Mouse (Mus musculus) megakaryocyte, embryonic 14.5 days (primary cell): ENCODE measurements around the gene Mmp24. TPM values are rescaled to one million over a fixed set of nuclear protein-coding genes. Genes with fewer than 3 reads are reported as not detected.

Experiments used
- H3K27me3 ChIP-seq: replicated peaks from 2 replicates; pipeline ENCODE3; 2012; ENCODE audit warnings: inconsistent platforms
- H3K36me3 ChIP-seq: replicated peaks from 2 replicates; pipeline ENCODE3; 2012; ENCODE audit warnings: low read length, inconsistent platforms, mixed read lengths
- H3K4me1 ChIP-seq: 2 replicates; pipeline ENCODE4 v1.6.1; 2012; ENCODE audit warnings: inconsistent platforms
- H3K4me3 ChIP-seq: replicated peaks from 2 replicates; pipeline ENCODE3; 2012; ENCODE audit warnings: moderate library complexity, mild to moderate bottlenecking, inconsistent platforms
- H3K9me3 ChIP-seq: 2 replicates; pipeline ENCODE4 v1.6.1; 2012; ENCODE audit warnings: inconsistent platforms
- FLI1 ChIP-seq: IDR thresholded peaks from 2 replicates; pipeline ENCODE4 v1.6.1; 2012; ENCODE audit warnings: low read length, inconsistent platforms, mixed read lengths
- GATA1 ChIP-seq: IDR thresholded peaks from 3 replicates; pipeline ENCODE4 v1.6.1; 2012; ENCODE audit warnings: mixed read lengths, low read length, inconsistent platforms, borderline replicate concordance
- polyA plus RNA-seq: library from polyadenylated mRNA; stranded (reverse); fragments of >175 nt; gene quantifications from 2 replicates; pipeline ENCODE4 v1.2.3, GENCODE M21; 2012; ENCODE audit warnings: low replicate concordance; ENCODE audit not compliant: insufficient read depth

Gene Mmp24
- polyA plus RNA-seq, 1 experiment = not detected

DNA sequence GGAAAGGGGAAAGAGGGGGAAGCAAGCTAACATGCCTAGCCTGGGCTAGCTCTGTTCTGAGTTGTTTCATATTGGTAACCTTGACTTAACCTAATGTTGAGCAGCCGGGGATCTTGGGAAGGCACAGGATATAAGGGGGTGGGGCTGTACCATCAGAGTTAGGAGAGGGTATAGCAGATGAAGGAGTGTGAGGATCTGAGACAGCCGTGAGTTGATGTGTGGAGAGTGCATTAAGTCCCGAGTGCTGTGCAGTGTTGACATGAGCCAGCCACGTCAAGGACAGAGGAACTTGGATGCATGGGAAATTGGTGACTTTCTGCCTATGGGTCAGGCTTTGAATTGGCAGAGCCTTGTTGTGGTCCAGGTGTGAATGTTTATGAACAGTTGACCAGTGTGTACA lies 37.5 kb downstream of the Mmp24 start:
- Histone ChIP-seq H3K4me3 (no peak overlapping the region), H3K27me3 (peaks cover 48% of the 10 kb centered on the region), H3K4me1 (peaks cover 32% of the 10 kb centered on the region), H3K9me3 (no peaks in the 10 kb centered on the region), H3K36me3 (peaks cover under 1% of the 10 kb centered on the region)
- TF ChIP-seq GATA1 = no peak
- TF ChIP-seq FLI1 = no peak

DNA sequence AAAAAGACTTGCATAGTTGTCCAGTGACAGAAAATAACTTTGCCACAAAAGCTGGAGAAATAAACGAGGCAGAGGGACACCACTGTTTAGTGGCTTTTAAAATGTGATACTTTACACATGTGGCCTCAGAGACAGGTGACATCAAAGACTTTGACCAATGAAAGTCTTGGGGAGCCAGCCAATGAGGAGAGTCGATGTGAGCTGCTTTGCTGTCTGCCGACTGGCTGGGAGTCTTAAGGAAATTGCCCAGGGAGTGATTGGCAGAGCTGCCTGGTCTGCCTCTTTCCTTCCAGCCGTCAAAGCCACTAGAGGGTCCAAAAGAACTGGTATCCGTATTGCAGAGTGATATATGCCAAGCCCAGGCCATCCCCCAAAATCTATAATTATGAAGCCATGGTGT lies 39.7 kb downstream of the Mmp24 start:
- Histone ChIP-seq H3K27me3 (peaks cover 38% of the 10 kb centered on the region), H3K9me3 (no peaks in the 10 kb centered on the region), H3K4me1 (peaks cover 50% of the 10 kb centered on the region), H3K4me3 (no peak overlapping the region), H3K36me3 (peaks cover 9% of the 10 kb centered on the region)
- TF ChIP-seq FLI1 = no peak
- TF ChIP-seq GATA1 = no peak

- Histone ChIP-seq H3K27me3 (peaks cover 25% of the 10 kb centered on the region), H3K4me1 (peaks cover 61% of the 10 kb centered on the region), H3K36me3 (peaks cover 23% of the 10 kb centered on the region), H3K9me3 (no peaks in the 10 kb centered on the region), H3K4me3 (no peak overlapping the region)
- TF ChIP-seq GATA1 (no peak), FLI1 (no peak)
These were observed 41.0 kb downstream of the Mmp24 start for GRCm38 (mm10) chr2:155816179-155816578.

- Histone ChIP-seq H3K27me3 (peaks cover 20% of the 10 kb centered on the region), H3K36me3 (peaks cover 35% of the 10 kb centered on the region), H3K4me3 (peak overlapping the region; percentile 99), H3K9me3 (no peaks in the 10 kb centered on the region), H3K4me1 (peaks cover 58% of the 10 kb centered on the region)
- TF ChIP-seq FLI1 (no peak), GATA1 (no peak)
These were observed 42.4 kb downstream of the Mmp24 start for GRCm38 (mm10) chr2:155817301-155818245.

GRCm38 (mm10) chr2:155818596-155819391 lies 43.7 kb downstream of the Mmp24 start:
- peaks cover 12% of the 10 kb centered on the region for H3K27me3 ChIP-seq
- peaks cover 69% of the 10 kb centered on the region for H3K4me1 ChIP-seq
- H3K9me3 ChIP-seq = no peaks in the 10 kb centered on the region
- TF ChIP-seq FLI1 (no peak), GATA1 (no peak)
- H3K4me3 ChIP-seq = peak overlapping the region; percentile 99
- peaks cover 48% of the 10 kb centered on the region for H3K36me3 ChIP-seq

GRCm38 (mm10) chr2:155819392-155819448 lies 44.1 kb downstream of the Mmp24 start, which contains the start of gene BC029722:
TSS of gene BC029722 (minus strand) at chr2:155819426.
- Histone ChIP-seq H3K27me3 (peaks cover 8% of the 10 kb centered on the region), H3K36me3 (peaks cover 52% of the 10 kb centered on the region), H3K4me3 (peak within 1 kb of the TSS; percentile 99), H3K4me1 (peaks cover 71% of the 10 kb centered on the region), H3K9me3 (no peaks in the 10 kb centered on the region)
- TF ChIP-seq GATA1 = no peak
- no peak for TF ChIP-seq FLI1

GRCm38 (mm10) chr2:155819449-155820251 lies 44.5 kb downstream of the Mmp24 start:
- Histone ChIP-seq H3K4me1 (peaks cover 71% of the 10 kb centered on the region), H3K9me3 (no peaks in the 10 kb centered on the region), H3K27me3 (peaks cover 6% of the 10 kb centered on the region), H3K4me3 (peak overlapping the region; percentile 99), H3K36me3 (peaks cover 53% of the 10 kb centered on the region)
- TF ChIP-seq FLI1 (no peak), GATA1 (no peak)

- TF ChIP-seq GATA1 (no peak), FLI1 (no peak)
- Histone ChIP-seq H3K4me3 (no peak overlapping the region), H3K27me3 (peaks cover under 1% of the 10 kb centered on the region), H3K36me3 (peaks cover 53% of the 10 kb centered on the region), H3K4me1 (peaks cover 74% of the 10 kb centered on the region), H3K9me3 (no peaks in the 10 kb centered on the region)
These were observed 45.6 kb downstream of the Mmp24 start for GRCm38 (mm10) chr2:155820779-155821178.

DNA sequence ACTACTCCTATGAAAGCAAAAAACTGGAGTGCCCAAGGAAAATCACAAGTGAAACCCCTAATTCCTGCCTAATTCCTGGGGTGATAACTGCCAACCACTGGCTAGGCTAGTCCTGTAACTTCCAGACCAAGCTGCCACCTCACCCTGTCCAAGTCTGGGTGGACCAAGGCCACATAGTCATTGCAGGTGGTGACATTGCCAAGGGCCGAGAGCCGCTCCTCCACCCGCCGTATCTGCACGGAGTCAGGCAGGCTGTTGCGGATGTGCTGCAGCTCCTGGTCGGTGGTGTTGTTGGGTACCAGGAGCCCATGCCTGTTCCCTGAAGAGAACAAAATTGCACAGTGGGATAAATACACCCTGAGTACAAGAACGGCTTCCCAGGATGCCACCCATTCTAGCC lies 48.6 kb downstream of the Mmp24 start:
- no peaks in the 10 kb centered on the region for H3K9me3 ChIP-seq
- H3K4me1 ChIP-seq = peaks cover 57% of the 10 kb centered on the region
- peaks cover 50% of the 10 kb centered on the region for H3K36me3 ChIP-seq
- TF ChIP-seq GATA1 (no peak), FLI1 (no peak)
- no peaks in the 10 kb centered on the region for H3K27me3 ChIP-seq
- no peak overlapping the region for H3K4me3 ChIP-seq
